Mouse (Mus musculus): ENCODE data around the gene Dynll1.

Gene Dynll1

GRCm38 (mm10) chr5:115300792-115301614 is at the start of gene Dynll1:
Gene Dynll1, minus strand, starts transcription at chr5:115300999.
- peak; percentile 97 for DNase-seq (ENCODE audit: low spot score)

- no peak for DNase-seq (ENCODE audit: low spot score)
Observed at GRCm38 (mm10) chr5:115349225-115349555, 48.4 kb upstream of the Dynll1 start.

- peak; percentile 95 for DNase-seq (ENCODE audit: low spot score)
Observed at GRCm38 (mm10) chr5:115348546-115349224, 47.9 kb upstream of the Dynll1 start, which contains the start of gene Cox6a1. Gene Cox6a1, minus strand, starts transcription at chr5:115348981.

GRCm38 (mm10) chr5:115347564-115347963 is 46.8 kb upstream of the Dynll1 start:
- DNase-seq (ENCODE audit: low spot score): no peak

GRCm38 (mm10) chr5:115341314-115342165 is 40.7 kb upstream of the Dynll1 start:
- DNase-seq (ENCODE audit: low spot score): no peak

GRCm38 (mm10) chr5:115340577-115341313 is 39.9 kb upstream of the Dynll1 start, which contains the start of the genes Gatc and Triap1:
Gene Gatc, minus strand, starts transcription at chr5:115341178.
Gene Triap1, plus strand, starts transcription at chr5:115341225.
- peak; percentile 67 for DNase-seq (ENCODE audit: low spot score)

- no peak for DNase-seq (ENCODE audit: low spot score)
Observed at GRCm38 (mm10) chr5:115340007-115340406, 39.2 kb upstream of the Dynll1 start.

- no peak for DNase-seq (ENCODE audit: low spot score)
Observed at GRCm38 (mm10) chr5:115333626-115334025, 32.8 kb upstream of the Dynll1 start.

GRCm38 (mm10) chr5:115330955-115331354 is 30.2 kb upstream of the Dynll1 start:
- no peak for DNase-seq (ENCODE audit: low spot score)

- DNase-seq (ENCODE audit: low spot score): no peak
Observed at GRCm38 (mm10) chr5:115327610-115328548, 27.1 kb upstream of the Dynll1 start.

GRCm38 (mm10) chr5:115326875-115327609 is 26.2 kb upstream of the Dynll1 start, which contains the start of gene Srsf9:
Gene Srsf9, plus strand, starts transcription at chr5:115327177.
- DNase-seq (ENCODE audit: low spot score): peak; percentile 80

GRCm38 (mm10) chr5:115326256-115326831 is 25.5 kb upstream of the Dynll1 start:
- no peak for DNase-seq (ENCODE audit: low spot score)

- peak; percentile 69 for DNase-seq (ENCODE audit: low spot score)
Observed at GRCm38 (mm10) chr5:115319004-115319940, 18.5 kb upstream of the Dynll1 start.

GRCm38 (mm10) chr5:115317645-115318328 is 17.0 kb upstream of the Dynll1 start:
- DNase-seq (ENCODE audit: low spot score): no peak

GRCm38 (mm10) chr5:115316968-115317644 is 16.3 kb upstream of the Dynll1 start:
- no peak for DNase-seq (ENCODE audit: low spot score)

GRCm38 (mm10) chr5:115313668-115313943 is 12.8 kb upstream of the Dynll1 start:
- no peak for DNase-seq (ENCODE audit: low spot score)
